16 mouse cellular contexts compared by ENCODE assay signal in the genomic region with DNA sequence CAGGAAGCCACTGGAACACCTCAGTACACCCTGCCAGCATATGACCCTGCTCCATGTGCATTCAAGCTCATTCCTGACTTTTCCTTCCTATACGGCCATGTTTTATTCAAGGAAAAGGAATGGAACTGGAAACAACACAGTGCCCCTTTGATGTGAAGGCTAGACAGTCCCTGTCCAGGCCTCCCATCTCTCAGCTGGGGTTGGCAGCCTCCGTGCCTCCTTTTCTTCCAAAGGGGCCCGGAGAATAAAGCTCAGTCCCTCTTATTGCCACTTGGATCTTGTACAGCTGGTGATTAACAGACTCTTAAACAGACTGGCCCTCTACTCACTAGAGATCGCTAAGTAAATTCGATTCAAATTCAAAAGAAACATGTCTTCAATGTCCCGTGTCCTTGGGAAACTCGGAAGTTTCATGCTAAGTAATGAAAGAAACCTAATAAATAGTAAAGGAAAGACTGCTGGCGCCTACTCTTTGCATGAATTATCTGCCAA. TPM values are rescaled to one million over a fixed set of nuclear protein-coding genes. Genes with fewer than 3 reads are reported as not detected.
"Had no signal": no experiment of that assay in that cellular context is flagged by ENCODE, and none has a peak within 500 bp of the region (broad histone marks: within the 10 kb centered on the region; RNA-seq: fewer than 3 reads in every experiment).

No protein-coding gene starts in this region.

- H3K27me3 ChIP-seq: liver, embryonic 15.5 days; stomach, embryonic 15.5 days had no signal

- H3K4me2 ChIP-seq: liver, embryonic 11.5 days; liver, embryonic 15.5 days; lung, embryonic 14.5 days; midbrain, embryonic 11.5 days; stomach, embryonic 15.5 days had no signal

- H3K4me1 ChIP-seq: liver, embryonic 15.5 days had no signal

- H3K9me3 ChIP-seq: limb, embryonic 10.5 days; liver, embryonic 15.5 days; stomach, embryonic 15.5 days had no signal

- H3K9ac ChIP-seq: liver, embryonic 15.5 days; lung, embryonic 14.5 days; stomach, embryonic 15.5 days had no signal

- DNase-seq: kidney, adult 9 months; kidney, postnatal 4 days; lung, embryonic 14.5 days; lung, postnatal 10 days; right cerebral cortex, postnatal 14 days; thymus, adult 2 months; thymus, postnatal 25 days had no signal

- H3K27ac ChIP-seq: kidney, postnatal 0 days; left cerebral cortex, adult 2 months; limb, embryonic 10.5 days; liver, embryonic 15.5 days; stomach, embryonic 15.5 days had no signal

- H3K36me3 ChIP-seq: limb, embryonic 10.5 days; liver, embryonic 15.5 days; stomach, embryonic 15.5 days had no signal

- H3K4me3 ChIP-seq: left cerebral cortex, adult 2 months; limb, embryonic 10.5 days; liver, embryonic 15.5 days; stomach, embryonic 15.5 days had no signal

- ATAC-seq: midbrain, embryonic 16.5 days had no signal

RNA-seq across cellular contexts. Expression of a gene that starts 56.0 kb away (rescaled TPM):
- total RNA-seq: megakaryocyte, adult 5-6 weeks had no signal
